Mouse (Mus musculus): ENCODE measurements around the gene Cwc27. TPM values are rescaled to one million over a fixed set of nuclear protein-coding genes. Genes with fewer than 3 reads are reported as not detected.

Gene Cwc27
- 1 to 10 TPM; 7.9 to 9.8 TPM for total RNA-seq (2021)
- long read RNA-seq, experiment 1, transcript Cwc27-201 (14 exons, 2,071 nt), result major isoform, 11 of 28 reads
- long read RNA-seq, experiment 1, partial matches to known transcripts, result 11 of 28 reads
- long read RNA-seq, experiment 1, other reads (novel, unspliced or antisense), result 6 of 28 reads
- long read RNA-seq, experiment 2, transcript Cwc27-201 (14 exons, 2,071 nt), result major isoform, 8 of 12 reads
- long read RNA-seq, experiment 2, partial matches to known transcripts, result 2 of 12 reads
- long read RNA-seq, experiment 2, other reads (novel, unspliced or antisense), result 2 of 12 reads

DNA sequence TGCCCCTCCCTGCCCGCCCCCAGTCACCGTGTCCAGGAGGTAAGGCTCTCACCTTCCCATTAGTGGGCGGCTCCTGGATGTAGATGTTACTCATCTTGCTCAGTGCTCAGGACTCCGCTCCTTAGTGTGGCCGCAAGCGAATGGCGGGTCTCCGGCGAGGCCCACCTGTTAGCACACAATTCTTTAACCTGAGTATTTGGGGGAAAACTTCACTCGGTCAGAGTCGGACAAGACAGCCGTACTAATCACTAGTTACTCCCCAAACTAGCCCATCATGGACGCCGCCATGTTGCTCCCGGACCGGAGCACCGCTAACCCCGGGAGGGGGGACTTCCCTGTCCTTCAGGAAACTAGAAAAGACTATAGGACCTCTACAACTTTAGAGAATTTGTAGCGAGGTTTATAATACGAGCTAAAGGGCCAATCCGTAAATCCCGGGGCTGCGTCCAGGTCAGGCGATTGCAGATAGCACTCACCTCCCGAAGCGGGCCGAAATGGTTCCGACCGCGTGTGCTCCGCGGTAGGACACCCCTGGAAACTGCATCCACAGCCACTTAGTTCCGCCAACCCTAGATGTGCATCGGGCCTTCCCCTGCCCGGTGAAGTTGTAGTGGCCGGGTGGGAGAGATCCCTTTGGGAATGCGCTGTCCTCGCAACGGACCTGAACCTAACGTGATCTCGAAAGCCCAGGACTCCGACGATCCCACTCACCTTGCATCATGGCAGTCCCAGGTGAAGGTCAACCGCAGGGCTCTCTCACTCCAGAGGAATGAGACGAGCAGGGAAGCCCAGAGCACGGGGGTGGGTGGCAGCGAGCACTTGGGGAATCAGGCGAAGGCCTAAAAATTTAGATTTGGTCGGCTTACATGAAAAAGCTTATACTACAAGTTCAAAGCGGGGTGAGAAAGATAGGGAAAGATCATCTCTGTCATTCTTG, at the start of gene Cwc27:
Cwc27 (minus strand) TSS at position 508 of the 937 bp plus-strand sequence.
- DNase-seq, result peak; percentile 73

DNA sequence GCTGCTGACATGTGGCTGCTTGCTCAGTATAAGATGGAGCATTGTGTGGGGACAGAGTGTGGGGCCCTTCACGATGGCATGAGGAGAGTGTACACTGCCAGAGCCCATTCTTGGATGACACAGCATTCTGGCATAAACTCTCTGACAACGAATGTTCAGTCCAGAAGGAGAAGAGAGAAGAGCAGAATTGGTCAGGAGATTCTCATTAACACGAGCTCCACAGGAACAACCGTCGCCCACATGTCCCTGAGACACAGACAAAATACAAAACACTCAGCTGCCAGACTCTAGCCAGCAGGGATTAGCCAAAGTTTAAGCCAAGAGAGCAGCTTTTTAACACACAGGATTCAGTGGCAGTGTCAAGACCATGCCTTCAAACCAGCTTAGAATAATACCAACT, 49.8 kb upstream of the Cwc27 start:
- no peak for DNase-seq

DNA sequence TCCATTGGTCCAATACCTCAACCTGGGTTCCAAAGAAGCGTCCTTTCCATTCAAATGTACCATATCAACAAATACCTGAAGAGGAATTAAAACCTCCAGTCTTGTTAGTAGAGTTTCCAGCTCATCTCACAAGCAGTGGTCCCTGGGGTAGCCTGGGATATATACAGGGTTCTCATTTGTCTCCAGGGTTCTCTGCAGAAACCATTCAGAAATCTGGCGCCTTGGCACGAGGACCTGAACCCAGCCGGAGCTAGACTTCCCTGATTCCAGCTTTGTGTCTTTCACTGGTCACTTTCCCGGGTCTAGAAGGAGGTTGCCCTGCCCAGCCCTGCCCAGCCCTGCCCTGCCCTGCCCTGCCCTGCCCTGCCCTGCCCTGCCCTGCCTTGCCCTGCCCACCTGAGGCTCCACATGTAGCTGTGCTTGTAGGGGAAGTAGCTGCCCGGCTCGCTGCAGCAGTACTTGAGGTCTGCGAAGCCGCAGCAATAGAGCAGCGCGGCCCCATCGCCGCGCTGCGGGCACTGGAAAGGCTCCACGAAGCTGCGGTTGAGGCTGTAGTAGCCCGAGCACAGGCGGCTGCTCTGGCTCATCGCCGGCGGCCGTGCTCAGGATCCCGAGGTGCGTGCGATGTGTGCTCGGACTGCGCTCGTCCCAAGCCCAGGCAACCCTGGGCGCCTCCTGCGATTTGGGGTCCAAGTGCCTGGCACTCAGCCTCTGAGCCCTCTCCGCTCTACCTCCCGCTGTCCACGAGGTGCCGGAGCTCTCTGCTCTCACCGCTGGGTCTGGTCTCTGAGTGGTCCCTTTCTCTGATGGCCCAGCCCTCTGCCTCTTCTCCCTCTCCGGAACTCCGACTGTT, 46.4 kb upstream of the Cwc27 start, which contains the start of gene Shisal2b:
Shisal2b (minus strand) TSS at position 767 of the 853 bp plus-strand sequence.
- DNase-seq, result peak; percentile 6

DNA sequence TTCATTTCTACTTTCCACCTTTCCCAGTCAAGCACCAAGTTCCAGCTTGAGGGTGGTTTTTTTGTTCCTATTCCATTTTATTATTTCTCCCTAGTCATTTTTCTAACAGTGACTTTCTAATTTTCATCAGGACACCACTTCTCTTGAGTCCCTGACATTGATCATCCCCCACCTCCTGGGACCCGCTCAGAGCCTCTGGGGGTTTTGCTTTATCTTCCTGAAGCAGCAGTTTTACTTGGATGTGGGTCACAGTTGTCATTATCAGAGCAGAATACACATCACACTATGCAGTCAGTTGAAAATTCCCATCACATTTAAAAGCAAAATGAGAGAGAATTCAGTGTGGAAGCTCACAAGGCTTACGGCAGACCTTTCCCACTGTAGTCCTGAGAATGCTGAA, 36.7 kb upstream of the Cwc27 start:
- no peak for DNase-seq

DNA sequence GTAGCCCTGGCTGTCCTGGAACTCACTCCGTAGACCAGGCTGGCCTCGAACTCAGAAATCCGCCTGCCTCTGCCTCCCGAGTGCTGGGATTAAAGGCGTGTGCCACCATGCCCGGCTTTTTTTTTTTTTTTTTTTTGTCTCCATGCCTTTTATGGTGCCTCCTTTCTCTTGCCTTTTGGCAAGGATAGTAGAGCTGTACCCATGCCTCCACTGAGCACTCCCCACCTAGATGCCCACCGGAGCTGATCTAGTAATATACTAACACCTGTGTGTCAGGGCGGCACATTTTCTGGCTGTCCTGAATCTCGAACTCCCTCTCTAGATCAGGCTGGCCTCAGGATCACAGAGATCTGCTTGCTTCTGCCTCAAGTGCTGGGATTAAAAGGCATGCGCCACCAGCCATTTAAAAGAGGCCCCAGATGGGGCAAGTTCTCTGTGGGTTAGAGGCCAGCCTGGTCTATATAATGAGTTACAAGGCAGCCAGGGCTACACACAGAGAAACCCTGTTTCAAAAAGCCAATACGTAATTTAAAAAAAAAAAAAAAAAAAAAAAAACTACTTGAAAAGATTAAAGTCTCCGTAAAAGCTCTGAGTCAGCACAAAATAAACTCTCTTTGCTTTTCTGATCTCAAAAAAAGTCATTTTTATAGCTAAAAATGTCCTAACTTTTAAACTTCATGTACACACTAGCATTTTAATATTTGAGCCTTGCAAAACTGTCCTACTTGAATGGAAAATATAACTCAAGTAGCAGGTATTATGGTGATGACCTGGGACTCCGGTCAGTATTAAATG, 26.6 kb upstream of the Cwc27 start:
- no peak for DNase-seq

DNA sequence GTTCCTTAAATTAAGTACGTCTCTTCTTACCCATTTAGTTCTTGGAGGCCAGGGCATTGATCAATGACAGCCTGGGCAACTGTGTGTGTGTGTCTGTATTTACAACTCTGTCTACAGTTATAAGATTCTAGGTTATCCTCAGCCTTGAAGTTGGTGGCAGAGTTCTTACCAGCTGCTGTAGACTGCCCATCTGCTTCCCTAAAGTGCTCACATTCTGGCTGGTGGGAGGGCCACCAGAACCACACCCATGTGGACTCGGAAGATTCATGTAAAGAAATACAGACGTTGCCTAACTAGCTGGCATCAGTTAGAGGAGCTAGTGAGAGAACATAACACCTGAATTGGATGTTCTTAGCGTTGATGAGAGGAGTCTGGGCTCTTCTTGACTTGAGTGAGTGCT, 25.0 kb upstream of the Cwc27 start:
- no peak for DNase-seq

DNA sequence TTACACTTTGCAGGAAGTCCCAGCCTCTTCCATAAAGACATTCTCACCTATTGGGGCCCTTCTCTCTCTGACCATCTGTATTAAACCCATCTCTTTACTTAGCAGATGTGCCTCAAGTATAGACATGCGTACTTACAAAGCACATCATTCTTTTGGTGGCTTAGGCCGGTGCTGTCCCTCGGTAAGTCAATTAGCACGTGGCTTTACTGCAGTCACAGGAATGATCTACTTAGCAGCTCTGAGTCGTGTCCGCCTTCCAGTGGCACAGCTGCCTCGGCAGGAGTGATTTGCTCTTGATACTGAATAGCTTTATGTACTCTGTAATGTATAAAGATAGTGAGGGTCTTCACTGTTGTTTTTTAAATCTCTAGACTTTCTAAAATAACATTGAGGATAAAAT, 20.7 kb upstream of the Cwc27 start:
- DNase-seq, result no peak

DNA sequence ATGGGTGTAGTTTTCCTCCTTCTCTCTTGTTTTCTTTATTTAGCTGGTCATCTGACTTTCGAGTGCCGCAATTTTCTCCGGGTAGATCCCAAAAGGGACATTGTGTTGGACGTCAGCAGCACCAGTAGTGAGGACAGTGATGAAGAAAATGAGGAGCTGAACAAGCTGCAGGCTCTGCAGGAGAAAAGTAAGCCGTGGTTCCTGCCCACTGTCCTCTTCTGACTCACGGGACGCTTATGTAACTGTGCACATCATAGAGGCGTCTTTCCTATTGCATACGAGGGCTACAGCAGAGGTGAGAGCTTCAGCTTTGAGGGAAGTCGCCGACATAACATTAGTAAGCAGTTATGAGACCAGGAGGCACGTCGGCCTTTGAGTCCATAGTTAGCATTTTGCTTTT, 15.9 kb upstream of the Cwc27 start:
- no peak for DNase-seq

DNA sequence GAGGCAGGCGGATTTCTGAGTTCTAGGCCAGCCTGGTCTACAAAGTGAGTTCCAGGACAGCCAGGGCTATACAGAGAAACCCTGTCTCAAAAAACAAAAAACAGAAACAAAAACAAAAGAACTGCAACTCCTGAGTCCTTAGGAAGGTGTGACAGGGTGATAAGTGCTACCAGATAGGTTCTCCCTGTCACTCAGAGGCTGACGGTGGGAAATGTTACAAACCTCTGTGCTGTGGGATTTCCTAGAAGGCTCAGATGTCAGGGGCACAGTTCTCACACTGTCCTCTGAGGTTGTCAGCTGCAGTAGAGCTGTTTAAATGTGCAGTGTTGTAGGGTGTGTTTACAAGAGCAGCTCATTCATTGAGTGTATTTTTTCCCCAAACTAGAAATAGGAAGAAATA, 8.5 kb upstream of the Cwc27 start:
- no peak for DNase-seq

DNA sequence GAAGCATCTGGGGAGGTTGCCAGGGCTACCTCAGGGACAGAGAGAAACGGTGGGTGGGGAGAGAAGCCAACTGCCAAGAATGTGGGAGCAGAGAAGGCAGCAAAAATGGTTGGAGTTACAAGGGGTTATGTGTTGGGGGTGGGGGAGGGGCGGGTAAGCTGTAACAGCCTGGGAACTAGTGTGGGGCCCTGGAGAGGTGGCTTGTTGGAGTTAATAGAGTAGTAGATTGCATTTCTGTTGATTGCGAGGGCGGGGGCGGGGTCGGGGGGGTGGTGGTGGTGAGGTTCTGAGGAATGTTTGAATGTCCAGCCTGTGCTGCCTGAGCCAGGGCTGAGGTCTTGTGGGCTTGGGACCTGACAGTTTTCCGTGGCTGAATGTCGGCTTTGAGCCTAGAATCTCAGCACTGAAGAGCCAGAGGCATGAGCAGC, 5.5 kb upstream of the Cwc27 start:
- DNase-seq, result no peak

DNA sequence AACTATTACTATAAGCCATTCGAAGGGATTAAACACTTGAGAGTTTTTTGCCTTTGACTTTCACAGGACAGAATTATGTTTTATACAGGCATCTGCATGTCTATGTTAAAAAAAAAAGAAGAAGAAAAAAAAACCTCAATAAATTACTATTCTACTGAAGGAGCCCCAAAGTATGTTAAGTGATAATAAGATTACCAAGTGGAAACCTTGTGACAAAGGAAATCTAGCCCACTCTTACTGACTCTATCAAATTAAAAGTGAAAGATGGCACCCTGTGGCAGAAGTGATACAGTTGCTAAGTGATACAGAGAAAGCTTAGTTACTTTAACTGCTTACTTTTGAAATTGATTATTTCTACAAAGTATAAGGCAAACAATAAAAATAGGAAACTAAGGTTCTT, 5.0 kb upstream of the Cwc27 start:
- DNase-seq, result no peak

DNA sequence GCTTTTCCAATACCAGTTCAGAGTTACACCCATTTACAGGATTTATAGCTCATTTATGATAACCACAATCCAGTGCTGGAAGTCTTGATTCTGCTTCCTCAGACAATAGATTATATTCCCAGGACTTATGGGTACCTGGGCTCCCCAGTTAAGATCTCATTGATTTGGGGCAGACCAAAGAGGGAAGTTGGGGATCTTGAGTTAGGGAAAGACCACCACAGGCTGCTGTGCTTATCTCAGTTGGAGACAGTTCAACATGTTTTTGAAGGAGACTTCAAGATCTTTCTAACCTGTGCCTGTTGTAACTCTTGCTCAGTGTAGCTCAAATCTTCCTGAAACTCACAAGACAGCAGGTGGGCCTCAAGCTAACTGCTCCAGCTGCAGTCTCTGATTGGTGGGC, 4.2 kb upstream of the Cwc27 start:
- DNase-seq, result no peak

DNA sequence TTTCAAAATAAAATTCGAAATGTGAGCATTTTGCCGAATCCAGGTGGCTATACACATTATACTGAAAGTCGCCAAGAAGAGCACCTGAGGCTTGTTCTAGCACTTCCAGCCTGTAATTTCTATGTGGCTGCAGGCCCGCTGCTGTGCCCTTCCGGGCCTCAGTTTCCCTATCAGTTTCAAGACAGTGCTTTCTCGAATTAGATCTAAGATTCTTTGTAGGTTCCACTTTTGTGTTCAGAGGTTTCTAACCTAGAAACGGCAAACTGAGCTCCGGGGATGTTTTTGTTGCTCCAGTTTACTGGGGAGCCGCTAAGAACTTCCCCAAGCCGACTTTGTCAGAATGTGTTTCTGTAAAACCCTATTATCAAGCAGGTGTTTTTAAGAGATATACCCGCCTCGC, 754 bp upstream of the Cwc27 start:
- no peak for DNase-seq

DNA sequence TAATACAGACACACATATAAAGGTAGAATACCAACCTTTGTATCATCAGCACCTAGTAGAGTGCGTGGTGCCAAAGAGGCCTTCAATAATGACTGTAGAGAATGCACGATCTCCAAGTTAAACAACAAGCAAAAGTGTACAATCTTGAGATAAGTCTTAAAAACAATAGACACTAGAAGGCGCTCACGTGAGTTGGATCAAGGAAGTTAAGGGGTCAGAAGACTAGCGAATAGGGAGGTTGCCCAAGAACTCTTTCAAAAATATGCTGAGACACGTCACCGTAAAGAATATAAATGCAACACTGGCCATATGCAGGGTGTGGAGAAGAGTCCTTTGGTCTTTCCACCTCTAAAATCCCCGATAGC, 690 bp downstream of the Cwc27 start:
- no peak for DNase-seq

DNA sequence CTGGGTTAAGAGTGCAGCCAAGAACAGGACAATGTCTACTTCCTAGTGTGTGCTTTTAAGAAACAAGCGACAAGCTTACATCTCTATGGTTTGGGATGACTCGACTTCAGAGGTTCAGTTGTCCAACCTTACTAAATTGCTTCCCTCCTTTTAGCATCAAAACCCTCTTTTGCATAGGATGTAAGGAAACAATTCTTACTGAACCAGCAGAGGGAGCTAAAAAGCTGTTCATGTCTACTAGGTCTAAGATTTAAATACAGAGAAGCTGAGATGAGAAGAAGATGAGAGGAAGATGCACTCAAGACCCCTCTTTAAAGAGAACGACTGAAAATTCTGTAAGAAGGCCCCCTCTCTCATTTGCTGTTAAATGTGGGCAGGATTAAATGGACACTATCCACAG, 11.3 kb downstream of the Cwc27 start:
- no peak for DNase-seq

DNA sequence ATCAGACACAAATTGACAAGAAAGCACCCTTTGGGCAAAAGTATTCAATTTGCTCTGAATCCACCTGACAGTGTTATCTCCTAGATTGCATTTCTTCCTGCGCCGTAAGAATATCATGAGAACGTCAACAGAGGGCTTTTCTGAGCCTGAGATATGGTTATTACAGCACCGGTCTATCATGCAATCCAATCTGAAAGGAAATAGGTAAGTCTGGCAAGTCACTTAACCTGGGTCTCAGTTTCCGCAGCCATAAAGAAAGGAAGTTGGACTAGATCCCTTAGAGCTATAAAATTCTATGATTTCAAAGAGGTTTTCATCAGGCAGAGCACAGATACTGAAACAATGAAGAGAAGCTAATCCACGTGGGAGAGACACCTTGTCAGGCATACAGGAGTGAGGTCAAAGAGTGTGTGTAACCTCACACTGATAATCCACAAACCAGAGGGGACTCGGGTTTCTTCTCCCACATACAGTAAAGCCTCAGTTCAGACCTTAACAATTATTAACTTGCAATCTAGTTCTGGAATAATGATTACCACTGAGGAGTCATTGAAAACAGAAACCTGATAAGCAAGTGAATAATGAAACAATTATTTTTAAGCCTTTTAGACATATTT, 17.3 kb downstream of the Cwc27 start:
- DNase-seq, result no peak

DNA sequence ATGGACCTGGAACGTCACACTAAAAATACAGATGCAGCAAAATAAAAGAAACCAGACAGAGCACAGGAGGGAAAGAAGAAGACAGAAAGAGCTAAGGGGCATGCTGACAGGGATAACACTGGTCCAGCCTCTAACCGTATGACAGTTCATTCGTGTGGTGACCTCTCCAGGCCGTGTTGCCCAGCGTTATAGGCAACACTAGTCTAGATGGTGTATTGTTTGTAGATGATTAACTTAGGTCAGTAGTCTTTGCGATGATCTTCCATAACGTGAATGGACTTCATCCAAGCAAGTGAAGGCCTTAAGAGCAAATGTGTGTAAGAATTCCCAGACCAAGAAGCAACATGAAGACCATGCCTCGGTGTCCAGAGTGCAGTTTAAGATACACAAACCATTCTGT, 17.9 kb downstream of the Cwc27 start:
- DNase-seq, result no peak

DNA sequence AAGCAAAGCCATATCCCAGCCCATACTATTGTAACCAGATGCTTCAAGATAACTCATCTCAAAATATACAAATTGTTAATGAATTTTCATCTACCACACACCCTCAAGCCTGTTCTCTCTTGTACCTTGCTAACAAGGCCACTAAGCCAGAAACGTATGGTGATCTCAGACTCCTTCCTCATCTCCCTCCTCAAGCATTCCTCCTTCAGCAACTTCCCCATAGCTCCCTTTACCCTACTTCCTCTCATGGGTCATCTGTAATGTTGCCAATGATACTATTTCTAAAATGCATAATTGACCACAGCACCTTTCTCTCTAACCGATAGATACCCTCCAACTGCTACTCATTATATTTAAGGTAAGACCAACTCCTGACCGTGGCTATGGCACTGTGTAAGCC, 22.5 kb downstream of the Cwc27 start:
- no peak for DNase-seq

DNA sequence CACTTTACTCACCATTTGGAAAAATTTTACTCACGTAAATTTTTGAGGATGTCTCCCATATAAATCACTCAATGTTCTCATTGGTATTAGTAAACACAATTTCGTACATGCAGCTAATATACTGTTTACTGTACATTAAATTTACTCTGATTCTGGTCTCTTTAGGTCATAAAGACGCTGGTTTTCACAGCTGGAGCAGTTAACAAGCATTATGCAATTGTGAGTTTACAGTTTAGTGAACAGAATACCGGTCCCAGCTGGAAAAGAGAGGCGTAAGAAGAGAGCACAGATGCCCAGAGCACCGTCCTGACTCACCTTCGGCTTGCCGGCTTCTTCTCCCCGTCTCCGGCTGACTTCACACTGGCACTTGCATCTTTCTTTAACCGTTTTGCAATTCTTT, 24.8 kb downstream of the Cwc27 start, which contains the start of gene Srek1ip1:
Srek1ip1 (plus strand) TSS at position 301 of the 400 bp plus-strand sequence.
- no peak for DNase-seq

DNA sequence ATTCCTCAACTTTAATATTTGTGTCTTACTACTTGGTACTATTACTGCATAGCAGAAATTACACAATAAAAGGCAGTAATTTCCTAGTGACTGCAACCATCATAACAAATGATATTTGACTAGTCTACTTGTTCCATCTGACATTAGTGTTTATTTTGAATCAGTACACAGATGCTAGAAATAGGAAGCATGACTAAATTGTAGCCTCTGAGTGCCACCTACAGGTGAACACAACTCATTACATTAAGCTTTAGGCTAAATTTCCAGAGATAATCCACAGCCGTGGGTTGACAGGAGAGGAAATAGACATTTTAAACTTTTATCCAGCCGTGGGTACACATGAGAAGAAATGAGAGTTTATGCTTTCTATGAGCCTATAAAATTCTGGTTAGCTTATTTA, 27.3 kb downstream of the Cwc27 start:
- no peak for DNase-seq

DNA sequence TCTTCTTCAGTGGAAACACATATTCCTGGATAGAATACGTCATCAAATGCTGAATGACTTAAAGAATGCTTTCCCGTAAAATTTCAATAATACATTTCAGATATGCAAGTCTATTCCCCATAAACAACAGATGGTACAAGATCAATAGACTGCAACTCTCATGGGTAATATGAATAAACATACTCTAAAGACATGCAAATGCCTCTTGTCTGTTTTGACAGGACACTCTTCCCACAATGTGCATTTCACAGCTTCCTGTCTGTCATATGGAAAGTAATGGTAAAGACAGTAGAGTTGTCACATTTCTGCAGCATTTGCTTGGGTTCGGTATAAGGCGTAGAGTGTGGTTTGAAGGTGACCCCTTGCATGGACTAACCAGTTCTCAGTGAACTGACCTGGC, 29.7 kb downstream of the Cwc27 start:
- DNase-seq, result no peak
